In genomic region chr4:106281128-106281491, GRCm38 (mm10) we compare ENCODE assay signal across 10 mouse cellular contexts. TPM values are rescaled to one million over a fixed set of nuclear protein-coding genes. Genes with fewer than 3 reads are reported as not detected.
DNase-seq lines count a peak whose midpoint lies in the region; ATAC-seq and TF ChIP-seq lines count a peak whose summit lies in the region.
"Had no signal": no experiment of that assay in that cellular context is flagged by ENCODE, and none has a peak within 500 bp of the region (broad histone marks: within the 10 kb centered on the region; RNA-seq: fewer than 3 reads in every experiment).

No protein-coding gene starts in this region.

- H3K27me3 ChIP-seq in lung, embryonic 16.5 days (ENCODE audit: control insufficient read depth, insufficient read depth, low read depth, low read length) = no peaks in the 10 kb centered on the region
- no peaks in the 10 kb centered on the region for H3K27me3 ChIP-seq in stomach, embryonic 16.5 days (ENCODE audit: control insufficient read depth, insufficient read depth, low read length)

- H3K27ac ChIP-seq in gastrocnemius, adult 2 months = no peak overlapping the region
- H3K27ac ChIP-seq in lung, embryonic 16.5 days (ENCODE audit: low read length) = no peak overlapping the region
- no peak overlapping the region for H3K27ac ChIP-seq in stomach, embryonic 16.5 days (ENCODE audit: low read length)

- 0 out of 2 replicates have a peak overlapping the region, but pooled peaks have one; percentile 15 for H3K4me2 ChIP-seq in lung, embryonic 16.5 days (ENCODE audit: low read depth, low read length)
- 0 out of 2 replicates have a peak overlapping the region, but pooled peaks have one; percentile 4 for H3K4me2 ChIP-seq in stomach, embryonic 16.5 days (ENCODE audit: low read depth, low read length)

- WGBS in lung, embryonic 16.5 days = 54% methylated on average over 2 of the region's 2 CpGs
- 56% methylated on average over 2 of the region's 2 CpGs for WGBS in stomach, embryonic 16.5 days

- no peak for TF ChIP-seq CTCF in gastrocnemius, adult 2 months (IDR thresholded peaks at IDR 0.05)

- no peak for ATAC-seq in lung, embryonic 16.5 days (ENCODE audit: low read depth)
- ATAC-seq in stomach, embryonic 16.5 days (ENCODE audit: insufficient read depth, low FRiP score) = no peak

- H3K9me3 ChIP-seq in lung, embryonic 16.5 days (ENCODE audit: control insufficient read depth, low read length) = no peaks in the 10 kb centered on the region
- no peaks in the 10 kb centered on the region for H3K9me3 ChIP-seq in stomach, embryonic 16.5 days (replicated peaks; ENCODE audit: control insufficient read depth, low read length)
- H3K9me3 ChIP-seq: G1E had no signal

- no peak overlapping the region for H3K9ac ChIP-seq in lung, embryonic 16.5 days (ENCODE audit: low read length)
- no peak overlapping the region for H3K9ac ChIP-seq in stomach, embryonic 16.5 days (ENCODE audit: low read length)

- no peaks in the 10 kb centered on the region for H3K36me3 ChIP-seq in lung, embryonic 16.5 days (ENCODE audit: control insufficient read depth, insufficient read depth, low read length)
- no peaks in the 10 kb centered on the region for H3K36me3 ChIP-seq in stomach, embryonic 16.5 days (ENCODE audit: control insufficient read depth, insufficient read depth, low read length)
- H3K36me3 ChIP-seq: G1E had no signal

- no peaks in the 10 kb centered on the region for H3K4me1 ChIP-seq in lung, embryonic 16.5 days (replicated peaks; ENCODE audit: control insufficient read depth, insufficient read depth, low read length)
- H3K4me1 ChIP-seq in stomach, embryonic 16.5 days (ENCODE audit: control insufficient read depth, insufficient read depth, low read length) = 0 out of 2 replicates have a peak, but pooled peaks cover 3% of the 10 kb centered on the region

- DNase-seq in gastrocnemius, adult 2 months = no peak
- no peak for DNase-seq in gastrocnemius, postnatal 25 days
- DNase-seq in lung, postnatal 25 days (ENCODE audit: low spot score) = no peak
- DNase-seq in kidney, adult 9 months = peak; percentile 79
- DNase-seq in Muller cell, postnatal 12 days (ENCODE audit: inconsistent ontology term) = no peak
- DNase-seq in adrenal gland, postnatal 4 days (ENCODE audit: low spot score in 2 of 2) = no peak
- DNase-seq: gastrocnemius, postnatal 14 days had no signal

- intact Hi-C loops in gastrocnemius, adult 2 months (cut with DNase I) = no loop called here

- H3K4me3 ChIP-seq in gastrocnemius, adult 2 months = 0 out of 2 replicates have a peak overlapping the region, but pooled peaks have one; percentile 7
- H3K4me3 ChIP-seq in lung, embryonic 16.5 days (ENCODE audit: low read length) = no peak overlapping the region
- H3K4me3 ChIP-seq in stomach, embryonic 16.5 days (replicated peaks; ENCODE audit: low read length) = no peak overlapping the region

RNA-seq across cellular contexts. Expression of gene Usp24, which starts 34.9 kb away (rescaled TPM):
- 10 to 100 TPM; 62.5 to 69.2 TPM for total RNA-seq in gastrocnemius, adult 2 months (2021)
- 10 to 100 TPM; 43.8 to 49.2 TPM for total RNA-seq in gastrocnemius, postnatal 25 days (2021)
- 3.9 and 4.4 TPM in 2 replicates for polyA plus RNA-seq in lung, embryonic 16.5 days (2015; fragmentation: Nextera tagmentation; extraction: Ambion mirVana)
- 4.8 and 5.4 TPM in 2 replicates for polyA plus RNA-seq in stomach, embryonic 16.5 days (2015; fragmentation: Nextera tagmentation; extraction: Ambion mirVana)
- total RNA-seq in adrenal gland, postnatal 4 days (2021) = 10 to 100 TPM; 38.6 to 42.1 TPM
